Mouse (Mus musculus) kidney, adult 11 months (tissue): ENCODE measurements at regions not wholly inside any gene's neighbourhood (a gene's known extent, or its start where the extent isn't known, plus 50 kb on each side); places are given as distances from the start of the nearest gene placed in this dataset.

Experiments
- DNase-seq: peaks from one replicate; pipeline ENCODE4 v3.0.0; 2022

DNA sequence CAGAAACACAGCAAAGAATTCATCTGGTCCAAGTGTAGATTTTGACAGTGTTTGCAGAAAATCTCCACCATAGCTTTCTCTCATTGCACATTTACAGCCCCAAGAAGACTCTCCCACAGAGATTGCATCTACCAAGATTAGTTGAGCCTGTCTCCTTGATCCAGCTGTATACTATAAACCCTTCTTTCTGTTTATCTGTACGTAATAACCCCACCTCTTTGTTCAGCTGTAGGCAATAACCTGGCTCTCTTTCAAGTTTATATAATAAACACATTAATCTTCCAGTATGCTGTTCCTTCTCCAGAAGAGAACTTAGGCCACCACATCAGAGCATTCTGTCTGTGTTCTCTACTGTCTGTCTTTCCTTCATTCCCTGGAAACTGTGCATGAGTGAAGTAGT lies 594.9 kb upstream of the Fam92a start:
- no peak for DNase-seq

DNA sequence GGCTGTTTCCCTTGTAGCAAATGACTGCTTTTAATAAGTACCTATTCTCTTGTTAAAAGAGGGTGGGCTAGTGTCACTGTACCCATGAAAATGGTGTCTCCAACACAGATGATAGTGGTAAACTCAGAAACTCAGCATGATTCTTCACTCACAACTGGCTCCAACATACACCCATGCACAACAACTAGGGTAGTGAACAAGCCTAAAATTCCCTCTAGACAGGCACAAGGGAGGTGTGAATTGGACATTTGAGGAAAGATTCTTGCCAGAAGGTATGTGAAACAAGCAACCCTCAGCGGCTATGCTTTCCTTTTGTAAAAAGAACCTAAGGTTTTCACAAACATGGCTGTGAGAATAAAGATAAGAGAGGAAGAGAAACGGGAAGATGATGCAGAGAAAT lies 579.0 kb upstream of the Fam92a start:
- DNase-seq: no peak

DNA sequence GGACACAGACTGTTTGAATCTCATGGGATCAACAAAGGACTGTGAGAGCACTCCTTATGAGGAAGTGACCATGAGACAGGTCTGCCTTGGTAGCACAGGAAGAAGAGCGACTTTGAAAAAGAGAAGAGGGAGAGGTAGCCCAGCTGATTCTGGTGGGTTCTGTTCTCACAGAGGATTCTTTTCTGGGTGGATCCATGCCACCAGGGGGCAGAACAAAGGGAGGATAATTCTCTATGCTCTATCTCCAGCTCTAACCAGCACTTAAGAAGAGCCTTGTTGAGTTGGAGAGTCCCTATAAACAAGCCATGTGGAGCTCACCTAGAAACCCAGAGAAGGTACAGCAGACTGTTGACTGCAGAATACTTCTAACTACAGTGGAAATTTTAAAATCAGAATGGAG lies 578.1 kb upstream of the Fam92a start:
- no peak for DNase-seq

DNA sequence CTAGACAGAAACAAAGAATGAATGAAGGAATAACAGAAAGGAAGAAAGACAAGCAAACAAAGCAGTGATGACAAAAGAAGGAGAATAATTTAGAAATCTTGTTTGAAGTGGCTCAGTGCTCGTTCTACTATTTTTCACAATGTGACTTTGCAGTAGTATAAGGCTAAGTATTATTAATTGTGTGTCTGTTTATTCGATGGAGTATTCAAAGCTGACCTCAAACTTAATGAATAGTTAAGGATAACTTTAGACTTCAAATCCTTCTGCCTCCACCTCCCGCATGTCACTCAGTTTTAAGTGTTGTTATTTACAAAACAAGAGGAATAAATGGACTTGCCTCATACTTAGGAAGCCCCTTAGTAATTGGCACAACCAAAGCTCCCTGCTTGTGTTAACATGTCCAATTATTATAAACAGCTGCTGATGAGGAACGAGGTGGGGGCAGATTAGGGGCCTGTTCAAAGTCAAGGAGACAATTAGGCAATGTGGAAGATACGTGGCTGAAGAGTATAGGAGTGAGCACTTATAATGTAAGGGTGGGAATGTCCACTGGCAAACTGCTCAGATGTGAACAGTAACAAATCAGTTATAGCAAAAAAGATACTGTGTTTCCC lies 572.0 kb upstream of the Fam92a start:
- no peak for DNase-seq

DNA sequence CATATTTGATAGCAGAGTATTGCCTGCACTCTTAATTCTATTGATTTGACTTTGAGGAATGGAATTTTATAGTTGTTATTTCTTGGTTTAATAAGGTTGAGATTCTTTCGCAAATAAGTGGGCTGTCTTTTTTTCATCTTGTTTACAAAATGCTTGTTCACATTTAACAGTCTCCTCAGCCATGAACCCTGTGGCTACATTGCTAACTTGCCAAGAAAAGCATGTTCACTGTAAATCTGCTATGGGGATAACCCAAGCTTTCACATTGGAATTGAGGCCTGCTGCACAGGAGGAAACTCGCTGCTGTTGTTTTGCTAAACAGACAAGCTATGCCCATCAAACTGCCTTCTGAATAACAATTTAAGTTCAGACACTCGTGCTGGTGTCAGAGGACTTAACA lies 564.6 kb upstream of the Fam92a start:
- DNase-seq: no peak

DNA sequence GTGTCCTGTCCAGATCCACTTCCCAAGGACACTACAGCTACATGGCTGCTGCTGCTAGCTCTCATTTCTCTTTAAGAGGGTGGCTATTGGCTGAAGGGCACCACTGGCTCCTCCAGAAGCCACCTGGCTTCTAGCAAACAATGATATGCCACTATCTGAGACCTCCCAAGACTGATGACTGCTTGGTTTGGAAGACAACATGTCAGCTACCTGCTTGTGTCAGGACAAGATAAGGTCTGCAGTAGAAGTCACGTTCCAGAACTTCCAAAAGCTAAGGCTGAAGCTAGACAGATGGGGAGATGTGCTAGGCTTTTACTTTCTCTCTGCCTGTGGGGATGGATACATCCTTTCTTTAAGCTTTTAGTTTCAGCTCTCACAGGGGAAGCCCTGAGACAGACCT lies 528.4 kb upstream of the Fam92a start:
- DNase-seq: no peak

DNA sequence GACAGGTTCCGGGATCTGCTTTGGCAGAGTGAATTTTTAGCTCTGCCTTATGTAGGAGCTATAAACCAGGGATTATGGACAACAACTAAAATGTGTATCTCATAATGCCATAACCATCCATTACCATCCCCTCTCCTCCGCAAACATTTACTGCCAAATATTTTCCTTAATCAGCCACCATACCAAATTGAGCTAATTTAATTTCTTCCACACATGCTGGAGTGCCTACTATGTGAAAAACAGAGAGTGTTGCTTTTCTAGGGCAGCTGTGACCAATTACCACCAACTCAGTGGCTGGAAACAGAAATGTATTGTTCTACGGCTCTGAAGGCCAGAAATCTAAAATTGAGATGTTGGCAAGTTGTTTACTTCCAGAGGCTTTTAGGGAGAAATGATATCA lies 506.0 kb upstream of the Fam92a start:
- DNase-seq: no peak

DNA sequence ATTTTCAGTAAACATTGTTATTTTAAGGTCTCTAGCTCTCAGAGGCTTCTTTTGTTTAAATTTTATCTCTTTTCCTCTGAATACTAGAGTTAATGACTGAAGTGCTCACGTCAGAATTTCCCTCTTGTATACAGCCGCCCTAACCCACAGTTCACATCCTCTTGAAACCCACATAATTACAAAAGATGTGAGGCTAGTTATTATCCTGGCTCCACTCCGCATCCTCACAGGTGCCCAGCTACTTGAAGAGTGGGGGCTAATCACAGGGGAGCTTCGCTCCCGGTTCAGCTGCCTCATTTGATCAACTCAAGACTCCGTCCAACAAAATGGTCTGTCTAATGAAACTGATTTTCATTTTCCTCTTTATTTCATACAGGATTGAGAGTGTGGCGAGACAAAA lies 499.6 kb upstream of the Fam92a start:
- DNase-seq: no peak

DNA sequence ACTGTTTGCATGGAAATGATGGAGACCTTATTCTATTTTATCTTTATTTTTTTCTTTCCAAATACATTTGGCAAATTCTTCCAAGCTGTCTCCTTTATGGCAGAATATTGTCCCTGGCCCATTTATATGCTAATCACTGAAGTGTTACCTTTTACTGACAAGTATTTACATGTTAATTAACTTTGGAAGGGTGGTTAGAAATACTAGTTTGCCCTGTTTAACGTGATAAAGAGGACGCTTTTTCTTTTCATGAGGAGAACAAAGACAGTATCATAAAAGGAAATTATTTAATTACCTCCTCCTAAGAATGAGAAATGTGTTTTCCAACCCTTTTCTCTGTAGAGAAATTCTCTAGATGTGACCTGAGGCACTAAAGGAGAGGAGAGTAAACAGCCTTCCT lies 491.4 kb upstream of the Fam92a start:
- DNase-seq: no peak

DNA sequence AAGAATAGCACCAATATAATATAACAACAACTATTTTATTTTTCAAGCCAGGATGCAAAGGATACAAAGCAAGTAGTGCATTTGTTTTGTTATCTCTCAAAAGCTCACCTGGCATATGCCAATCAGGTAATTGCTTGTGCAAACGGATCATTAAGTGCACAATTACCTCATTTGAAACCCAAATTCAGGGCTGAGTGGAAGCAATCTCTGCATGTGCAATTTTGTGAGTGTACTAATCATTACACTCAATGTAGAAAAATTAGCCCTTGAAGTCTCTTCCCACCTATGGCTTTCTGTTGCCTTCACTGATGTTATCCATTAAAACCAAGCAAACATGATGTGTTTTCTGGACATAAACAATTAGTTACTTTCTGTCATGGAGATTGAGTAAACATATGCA lies 490.9 kb upstream of the Fam92a start:
- no peak for DNase-seq

DNA sequence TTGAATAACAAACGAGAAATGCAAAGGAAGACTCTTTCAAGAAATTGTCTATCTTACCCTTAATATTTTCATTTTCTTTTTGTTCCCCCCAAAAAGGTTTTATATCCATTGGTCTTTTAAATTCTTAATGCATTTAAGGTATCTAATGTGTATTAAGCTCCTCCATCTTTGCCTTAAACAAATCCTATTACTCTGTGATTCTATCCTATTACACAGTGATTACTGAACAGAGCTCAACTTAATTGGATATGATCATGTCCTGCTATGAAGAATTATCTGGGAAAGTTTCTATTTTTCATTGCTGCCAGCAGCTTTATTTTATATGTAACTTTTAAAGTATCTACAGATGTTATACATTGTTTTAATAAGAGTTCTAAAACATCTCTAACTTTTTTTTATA lies 487.3 kb upstream of the Fam92a start:
- no peak for DNase-seq

DNA sequence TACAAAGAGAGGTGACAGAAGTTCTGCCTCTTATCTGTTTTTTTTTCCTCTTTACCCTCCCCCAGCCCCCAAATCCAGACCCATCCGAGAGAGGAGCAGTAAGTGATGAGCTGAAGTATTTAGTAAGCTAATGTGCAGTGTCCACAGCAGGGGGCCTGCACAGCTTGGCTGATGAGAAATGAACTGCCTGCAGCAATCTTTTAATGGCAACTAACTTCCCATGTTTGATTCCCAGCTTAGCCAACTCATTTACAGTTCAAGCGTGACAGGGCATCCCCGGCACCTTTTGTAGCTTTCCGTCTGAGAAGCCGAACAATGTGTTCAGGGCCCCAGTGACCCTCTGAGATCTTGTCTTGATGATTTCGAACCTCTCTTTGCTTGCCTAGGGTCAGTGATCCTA lies 486.8 kb upstream of the Fam92a start:
- no peak for DNase-seq

DNA sequence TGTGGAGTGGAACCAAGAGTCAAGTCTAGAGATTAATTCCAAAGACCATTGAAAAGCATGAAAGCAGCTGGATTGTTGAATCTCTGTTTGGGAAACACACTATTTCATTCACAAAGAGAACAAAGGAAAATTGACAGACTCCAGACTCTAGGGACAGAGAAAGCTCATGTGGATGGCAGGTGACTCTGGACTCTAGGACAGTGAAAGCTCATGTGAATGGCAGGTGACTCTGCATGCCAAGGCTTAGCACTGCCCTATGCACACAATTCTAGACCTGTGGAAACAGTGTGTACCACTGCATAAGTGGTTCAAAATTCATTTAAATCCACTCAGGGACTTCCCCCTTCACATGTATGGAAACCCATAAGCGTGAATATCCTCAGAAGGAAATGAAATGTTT lies 486.0 kb upstream of the Fam92a start:
- DNase-seq: no peak

DNA sequence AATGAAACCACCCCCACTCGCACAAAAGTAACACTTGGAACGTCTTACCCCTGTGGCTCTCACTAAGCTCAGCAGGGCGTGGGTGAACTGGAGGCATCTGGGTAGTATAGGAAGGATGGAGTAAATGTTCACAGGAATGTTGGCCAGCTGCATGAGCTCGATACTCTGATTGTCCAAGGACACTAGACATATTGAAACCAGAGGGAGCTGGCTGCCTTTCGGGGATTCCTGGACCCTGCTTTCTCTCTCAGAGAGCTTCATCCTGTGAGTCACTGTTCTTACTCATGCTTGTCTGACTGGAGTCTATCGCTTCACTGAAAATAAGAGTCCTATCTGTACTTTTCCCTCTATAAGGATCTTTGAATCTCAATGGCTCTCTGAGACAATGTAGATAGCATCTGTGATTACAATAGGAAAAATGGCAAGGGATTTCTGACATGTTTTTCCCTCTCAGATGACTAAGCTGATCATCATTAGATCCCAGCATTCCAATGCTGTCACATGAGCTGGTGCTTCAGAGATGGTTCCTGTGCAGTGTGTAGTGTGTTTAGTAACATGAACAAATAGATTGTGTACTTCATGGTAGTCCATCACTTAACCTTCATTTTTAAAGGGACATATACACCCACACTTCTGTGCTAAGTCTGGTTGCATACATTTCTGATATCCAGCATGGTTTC lies 485.2 kb upstream of the Fam92a start:
- no peak for DNase-seq

DNA sequence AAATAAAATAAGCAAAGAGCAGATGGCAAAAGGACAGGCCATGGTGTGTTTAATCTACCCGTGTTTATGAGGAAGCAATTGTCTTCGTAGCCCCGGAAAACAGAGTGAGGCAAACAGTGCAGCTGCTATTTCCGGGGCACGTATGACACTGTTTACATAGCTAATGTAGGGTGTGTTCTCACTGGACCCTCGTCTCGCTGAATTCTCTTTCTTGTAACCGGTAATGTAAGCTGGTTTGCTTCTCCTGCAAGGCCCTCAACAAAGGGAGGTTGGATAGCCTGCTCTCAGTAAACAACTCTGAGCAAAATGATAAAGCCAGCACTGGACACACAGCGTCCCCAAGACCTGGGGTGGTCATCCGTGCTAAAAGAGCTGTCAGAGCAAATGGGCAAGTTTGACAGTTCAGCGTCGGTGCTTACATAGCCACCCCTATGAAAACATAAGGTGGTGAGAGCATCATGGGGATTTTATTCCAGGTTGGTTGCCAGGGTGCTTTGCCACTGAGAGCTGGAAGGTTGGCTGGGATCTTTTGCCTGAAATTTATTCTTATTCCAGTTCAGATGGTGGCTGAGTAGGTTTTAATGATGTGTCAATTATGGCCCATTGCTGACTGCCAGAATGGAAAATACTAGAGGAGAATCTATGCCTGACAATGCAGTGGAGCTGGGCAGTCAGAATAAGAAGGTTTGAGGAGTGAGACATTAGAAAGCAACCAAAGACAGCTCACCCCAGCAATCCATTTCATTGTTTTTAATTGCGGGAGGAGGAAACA lies 483.8 kb upstream of the Fam92a start:
- DNase-seq: no peak

DNA sequence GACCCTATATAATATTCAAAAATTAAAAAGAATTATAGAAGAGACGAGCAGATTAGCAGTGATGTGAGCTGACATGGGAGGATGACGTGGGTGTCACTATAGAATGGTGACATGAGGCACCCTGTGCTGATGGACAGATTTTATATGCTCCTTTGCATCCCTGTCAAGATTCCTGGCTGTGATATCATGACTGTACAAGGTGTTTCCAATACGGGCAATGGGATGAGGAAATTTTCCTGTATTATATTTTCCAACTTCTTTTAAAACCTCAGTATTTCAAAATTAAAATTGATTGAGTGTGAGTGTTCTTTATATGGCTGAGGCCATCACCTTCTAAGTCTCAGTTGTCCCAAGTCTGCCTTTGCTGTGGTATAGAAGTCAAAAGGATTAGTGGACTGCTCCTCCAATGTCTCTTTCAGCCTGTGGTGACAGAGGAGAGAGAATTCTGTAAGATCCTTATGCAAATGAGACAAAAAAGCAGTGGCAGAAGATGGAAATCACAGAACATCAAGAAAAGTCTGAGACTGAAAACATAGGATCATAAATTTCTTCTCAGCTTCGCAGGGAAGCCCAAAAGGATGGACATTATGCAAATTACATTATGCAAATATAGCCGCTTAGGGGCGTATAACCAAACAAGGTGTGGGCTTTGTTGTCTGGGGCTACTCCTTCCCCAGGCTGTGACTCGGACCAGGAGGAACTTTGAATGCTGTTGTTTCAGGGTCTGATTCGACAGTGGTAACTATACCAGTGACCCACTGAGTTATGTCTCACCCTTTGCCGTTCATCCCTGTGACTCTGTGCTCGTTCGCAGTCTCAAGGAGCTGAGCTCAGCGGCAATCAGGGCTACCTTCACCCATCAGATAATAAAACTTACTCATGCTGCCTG lies 483.0 kb upstream of the Fam92a start:
- DNase-seq: no peak

DNA sequence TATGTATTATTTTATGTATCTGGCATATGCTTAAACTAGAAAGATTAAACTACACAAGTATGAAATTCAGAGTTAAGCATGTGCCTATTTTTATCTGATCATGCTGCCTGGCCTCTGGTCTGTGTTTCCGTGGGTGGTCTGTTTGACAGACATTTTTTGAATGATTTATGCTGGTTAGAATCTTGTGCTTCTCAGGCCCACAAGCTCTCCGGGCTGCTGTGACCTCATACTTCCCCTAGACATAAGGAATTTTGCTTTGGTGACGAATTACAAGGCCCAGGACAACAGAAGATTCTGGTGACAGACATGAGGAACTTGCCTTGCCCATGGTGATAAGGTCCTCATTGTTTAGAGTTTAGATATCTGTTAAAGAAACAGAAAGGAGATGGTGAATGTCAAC lies 475.9 kb upstream of the Fam92a start:
- DNase-seq: no peak

DNA sequence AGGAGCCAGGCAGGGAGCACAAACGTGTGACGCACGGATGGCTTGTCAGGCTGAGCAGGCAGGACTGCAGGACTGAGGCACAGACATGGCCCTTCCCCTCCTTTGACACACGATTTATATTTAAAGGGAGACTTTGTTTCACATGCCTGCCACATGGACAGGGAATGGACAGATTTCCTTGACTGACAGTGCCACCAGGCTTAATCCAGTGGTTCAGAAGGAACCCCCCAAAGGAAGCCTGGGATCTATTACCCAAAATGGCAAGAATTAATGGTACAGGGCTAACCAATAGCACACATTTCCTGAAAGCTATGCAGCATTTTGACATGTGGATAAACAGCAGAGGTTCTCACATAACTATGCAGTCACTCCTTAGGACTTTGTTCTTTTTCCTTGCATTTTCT lies 470.7 kb upstream of the Fam92a start:
- DNase-seq: no peak

DNA sequence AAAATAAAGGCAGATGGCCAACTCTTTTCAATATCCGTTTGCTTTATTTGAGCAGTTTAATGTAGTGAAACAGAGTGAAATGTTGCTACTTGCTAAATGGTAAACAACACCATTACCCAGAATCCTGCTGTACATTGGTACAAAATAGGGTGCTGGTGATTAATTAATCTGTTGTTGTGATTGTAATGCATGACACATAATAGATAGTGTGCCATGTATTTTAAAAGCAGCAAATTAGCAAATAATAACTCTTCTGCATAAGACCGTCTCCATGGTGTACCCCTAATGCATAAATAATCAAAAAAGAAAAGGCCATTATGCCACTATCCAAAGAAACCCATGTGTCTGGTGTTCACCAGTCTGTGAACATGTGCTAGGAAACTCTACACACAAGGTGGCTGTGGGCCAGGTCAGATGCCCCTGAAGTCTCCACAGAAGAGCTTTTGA lies 457.6 kb upstream of the Fam92a start:
- DNase-seq: no peak

DNA sequence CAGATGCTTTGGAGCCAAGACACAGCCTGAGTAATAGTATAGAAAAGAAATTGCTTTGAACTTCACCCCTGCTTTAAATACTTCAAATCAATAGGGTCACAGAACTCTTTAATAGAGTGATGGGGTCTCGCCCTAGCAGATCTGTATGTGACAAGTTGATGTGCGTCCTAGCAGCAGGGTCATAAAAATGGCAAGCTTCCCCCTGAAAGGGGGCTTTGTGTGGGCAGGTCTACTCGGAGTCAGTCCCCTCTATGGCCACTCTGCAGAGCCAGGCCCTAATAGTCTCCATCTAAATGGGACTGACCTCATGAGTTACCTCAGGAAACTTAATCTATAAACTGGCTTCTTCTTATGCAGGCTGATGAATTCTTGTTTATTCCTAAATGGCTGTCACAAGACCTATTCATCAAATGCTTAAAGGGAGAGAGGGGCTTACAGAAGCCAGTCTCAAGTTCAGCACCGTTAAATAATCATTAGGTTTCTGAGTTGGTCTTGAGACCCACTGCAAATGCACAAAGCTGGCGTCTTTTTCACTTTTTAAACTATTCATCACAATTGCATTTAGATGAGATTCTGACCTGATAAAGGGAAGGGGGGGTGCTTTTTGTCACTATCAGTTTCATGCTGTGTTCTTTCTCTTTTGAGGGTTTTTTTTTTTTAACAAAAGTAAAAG lies 457.0 kb upstream of the Fam92a start:
- DNase-seq: no peak

DNA sequence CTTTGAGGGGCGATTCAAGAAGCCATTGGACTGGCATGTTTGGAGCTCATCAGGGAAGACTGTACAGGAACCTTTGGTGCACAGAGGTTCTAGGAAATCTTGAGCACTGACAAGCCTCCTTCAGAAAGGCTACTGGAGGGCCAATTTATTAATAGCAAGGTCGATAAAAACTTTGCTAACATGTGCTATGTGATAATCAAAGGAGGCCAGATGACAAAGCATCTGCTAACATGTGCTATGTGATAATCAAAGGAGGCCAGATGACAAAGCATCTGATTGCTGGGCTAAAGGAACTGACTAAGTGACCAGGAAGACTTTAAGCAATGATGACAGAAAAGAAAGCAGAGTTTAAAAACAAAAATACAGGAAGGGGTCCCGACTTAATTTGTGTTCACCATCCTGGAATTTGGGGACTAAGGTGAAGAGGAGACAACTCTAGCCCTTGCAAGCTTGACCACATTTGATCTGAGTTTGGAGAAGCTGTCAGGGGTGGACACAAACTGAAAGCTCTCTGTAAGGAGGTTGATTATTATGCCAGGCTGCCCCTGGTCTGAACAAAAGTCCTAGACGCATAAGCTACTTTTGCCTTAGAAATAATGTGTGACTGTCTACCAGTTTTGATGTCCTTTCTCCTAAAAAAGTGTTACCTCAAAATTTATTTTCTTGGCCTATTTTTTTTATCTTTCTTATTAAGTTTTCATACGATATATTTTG lies 455.5 kb upstream of the Fam92a start:
- DNase-seq: no peak

DNA sequence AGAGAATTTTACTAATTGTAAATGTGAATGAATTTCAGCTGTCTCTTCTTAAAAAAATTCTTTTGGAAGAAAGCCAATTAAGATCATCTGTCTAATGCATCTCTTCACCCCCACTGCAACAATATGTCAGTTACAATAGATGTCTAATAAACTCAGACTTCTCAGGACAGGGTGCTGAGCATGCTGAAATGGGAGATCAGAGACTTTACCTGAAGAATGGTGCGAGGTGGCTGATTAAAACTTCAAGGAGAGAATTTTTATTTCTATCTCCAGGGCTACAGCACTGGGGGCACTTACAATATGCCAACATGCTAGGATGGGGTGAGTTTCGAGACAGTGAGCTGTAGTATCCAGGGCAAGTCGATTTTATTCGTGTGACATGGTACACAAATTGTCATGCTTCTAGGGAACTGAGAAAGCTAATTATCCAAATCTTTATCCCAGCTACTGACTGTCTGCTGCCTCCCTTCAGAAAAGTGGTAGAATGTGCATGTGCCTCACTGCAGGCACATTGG lies 449.0 kb upstream of the Fam92a start:
- DNase-seq: no peak
